Mouse (Mus musculus) v-Abl transformed pro-B cells (cell line): ENCODE data around the gene Csf3.

Experiments used
- in situ Hi-C, 2 experiments: fragments of 400-800 bp; cut with MboI; formaldehyde crosslinking; loops; one replicate each; pipeline ENCODE4 v1.15.1; 2025; ENCODE audit not compliant: unreplicated experiment in 2 of 2

Csf3 gene

GRCm38 (mm10) chr11:98721458-98722226, 20.6 kb downstream of the Csf3 start:
- in situ Hi-C loops, result loop anchor here in 1 of 2 experiments (25.0 kb wide), 1 partner anchor 1591 kb away; the partner anchor contains the start of gene Eif1

- in situ Hi-C loops, result loop anchor here in 1 of 2 experiments (25.0 kb wide), 1 partner anchor 1589 kb away; the partner anchor contains the start of gene Eif1
Measured at GRCm38 (mm10) chr11:98723098-98723497, 22.0 kb downstream of the Csf3 start.

- in situ Hi-C loops, result no loop called here
Measured at GRCm38 (mm10) chr11:98725926-98726506, 25.0 kb downstream of the Csf3 start.

- in situ Hi-C loops, result no loop called here
Measured at GRCm38 (mm10) chr11:98729119-98729588, 28.1 kb downstream of the Csf3 start, which contains the start of gene Med24. Gene Med24, minus strand, starts transcription at chr11:98729435.

- in situ Hi-C loops, result no loop called here
Measured at GRCm38 (mm10) chr11:98730727-98731126, 29.7 kb downstream of the Csf3 start.

GRCm38 (mm10) chr11:98731134-98731533, 30.1 kb downstream of the Csf3 start:
- in situ Hi-C loops, result no loop called here

GRCm38 (mm10) chr11:98734020-98734419, 33.0 kb downstream of the Csf3 start:
- in situ Hi-C loops, result no loop called here

GRCm38 (mm10) chr11:98735111-98735510, 34.0 kb downstream of the Csf3 start:
- in situ Hi-C loops, result loop anchor here in 1 of 2 experiments (5.0 kb wide), 1 partner anchor 42 kb away; the partner anchor contains the start of gene Nr1d1

- in situ Hi-C loops, result loop anchor here in 1 of 2 experiments (5.0 kb wide), 1 partner anchor 41 kb away; the partner anchor contains the start of gene Nr1d1
Measured at GRCm38 (mm10) chr11:98736176-98736575, 35.1 kb downstream of the Csf3 start.

- in situ Hi-C loops, result loop anchor here in 1 of 2 experiments (5.0 kb wide), 1 partner anchor 40 kb away; the partner anchor contains the start of gene Nr1d1
Measured at GRCm38 (mm10) chr11:98737220-98737619, 36.2 kb downstream of the Csf3 start.

- in situ Hi-C loops, result loop anchor here in 1 of 2 experiments (5.0 kb wide), 1 partner anchor 39 kb away; the partner anchor contains the start of gene Nr1d1
Measured at GRCm38 (mm10) chr11:98738428-98738911, 37.4 kb downstream of the Csf3 start.

- in situ Hi-C loops, result loop anchor here in 1 of 2 experiments (5.0 kb wide), 1 partner anchor 38 kb away; the partner anchor contains the start of gene Nr1d1
Measured at GRCm38 (mm10) chr11:98738925-98739324, 37.9 kb downstream of the Csf3 start.

- in situ Hi-C loops, result loop anchor here in 1 of 2 experiments (10.0 kb wide), 1 partner anchor 745 kb away; the partner anchor contains the start of gene Arl5c
Measured at GRCm38 (mm10) chr11:98740026-98740392, 38.9 kb downstream of the Csf3 start.

- in situ Hi-C loops, result loop anchor here in 1 of 2 experiments (10.0 kb wide), 1 partner anchor 746 kb away; the partner anchor contains the start of gene Arl5c
Measured at GRCm38 (mm10) chr11:98740393-98741050, 39.5 kb downstream of the Csf3 start, which contains the start of gene Thra. Gene Thra, plus strand, starts transcription at chr11:98740638.

- in situ Hi-C loops, result loop anchor here in 1 of 2 experiments (10.0 kb wide), 1 partner anchor 746 kb away; the partner anchor contains the start of gene Arl5c
Measured at GRCm38 (mm10) chr11:98741051-98741620, 40.1 kb downstream of the Csf3 start.

- in situ Hi-C loops, result loop anchor here in 1 of 2 experiments (10.0 kb wide), 1 partner anchor 747 kb away; the partner anchor contains the start of gene Arl5c
Measured at GRCm38 (mm10) chr11:98741622-98742396, 40.7 kb downstream of the Csf3 start.

GRCm38 (mm10) chr11:98742397-98743291, 41.6 kb downstream of the Csf3 start:
- in situ Hi-C loops, result loop anchor here in 1 of 2 experiments (10.0 kb wide), 1 partner anchor 748 kb away; the partner anchor contains the start of gene Arl5c
